Mouse (Mus musculus) CH12.LX (cell line): ENCODE measurements around the gene Cyp2b19. TPM values are rescaled to one million over a fixed set of nuclear protein-coding genes. Genes with fewer than 3 reads are reported as not detected.

Source experiments
- DNase-seq: peaks from one replicate; pipeline ENCODE4 v3.0.0-alpha.2; 2013; ENCODE audit errors: extremely low read depth
- H3K27ac ChIP-seq: 2 replicates; pipeline ENCODE4 v1.5.1; 2012; ENCODE audit warnings: low read depth, mild to moderate bottlenecking, control low read depth, moderate library complexity; ENCODE audit not compliant: insufficient read depth
- H3K27me3 ChIP-seq: replicated peaks from 2 replicates; pipeline ENCODE3; 2012; ENCODE audit warnings: inconsistent platforms
- H3K36me3 ChIP-seq, 2 experiments: replicated peaks in 1 of 2; 2 replicates each; pipeline versions ENCODE3 to v1.6.1; 2012; ENCODE audit warnings: inconsistent platforms in 1 of 2, low read length in 1 of 2, mild to moderate bottlenecking in 1 of 2, mixed read lengths in 1 of 2, moderate library complexity in 1 of 2; ENCODE audit not compliant: control insufficient read depth in 1 of 2, insufficient read depth in 1 of 2
- H3K4me1 ChIP-seq, 2 experiments: 2 replicates each; pipeline ENCODE4 v1.6.1; 2012; ENCODE audit warnings: inconsistent platforms in 1 of 2, moderate library complexity in 1 of 2; ENCODE audit not compliant: insufficient read depth in 2 of 2, control insufficient read depth in 1 of 2
- H3K4me2 ChIP-seq: 2 replicates; pipeline ENCODE4 v1.6.1; 2012; ENCODE audit warnings: low read depth, mild to moderate bottlenecking, control low read depth; ENCODE audit not compliant: poor library complexity, insufficient read depth, severe bottlenecking
- H3K4me3 ChIP-seq, 3 experiments: fragments of 150-350 bp in 1 of 3; sonication (generic) in 1 of 3; replicated peaks in 1 of 3; 2 replicates each; pipeline versions ENCODE3 to v1.5.1; 2011 to 2012; ENCODE audit warnings: low read depth in 2 of 3, low read length in 2 of 3, mild to moderate bottlenecking in 2 of 3, moderate library complexity in 2 of 3, control low read depth in 1 of 3, improper control_type of control experiment in 1 of 3, inconsistent platforms in 1 of 3, mixed read lengths in 1 of 3; ENCODE audit not compliant: poor library complexity in 1 of 3
- H3K79me2 ChIP-seq: replicated peaks from 2 replicates; pipeline ENCODE4 v1.6.1; 2012; ENCODE audit warnings: mild to moderate bottlenecking, moderate library complexity; ENCODE audit not compliant: control insufficient read depth, poor library complexity, insufficient read depth, severe bottlenecking; ENCODE audit errors: extremely low read depth
- H3K9ac ChIP-seq: 2 replicates; pipeline ENCODE4 v1.6.1; 2012; ENCODE audit warnings: low read depth, mild to moderate bottlenecking, control low read depth, moderate library complexity; ENCODE audit not compliant: insufficient read depth
- H3K9me3 ChIP-seq: replicated peaks from 2 replicates; pipeline ENCODE3; 2012; ENCODE audit warnings: low read length, inconsistent platforms, mixed read lengths
- BHLHE40 ChIP-seq: IDR thresholded peaks from 2 replicates; pipeline ENCODE4 v1.6.1; 2011; ENCODE audit warnings: mild to moderate bottlenecking, low read depth, low read length, improper control_type of control experiment
- CHD1 ChIP-seq: IDR thresholded peaks from 2 replicates; pipeline ENCODE4 v1.6.1; 2012; ENCODE audit warnings: low read depth, low read length, improper control_type of control experiment, inconsistent platforms
- CTCF ChIP-seq, 2 experiments: IDR thresholded peaks in 1 of 2; conservative IDR thresholded peaks in 1 of 2; 2 replicates each; pipeline ENCODE4 v1.5.1; 2011 to 2012; ENCODE audit warnings: low read depth in 2 of 2, low read length in 2 of 2, improper control_type of control experiment in 1 of 2, inconsistent platforms in 1 of 2, mild to moderate bottlenecking in 1 of 2, moderate library complexity in 1 of 2
- ETS1 ChIP-seq: conservative IDR thresholded peaks from 2 replicates; pipeline ENCODE4 v1.6.1; 2012; ENCODE audit warnings: low read depth, mild to moderate bottlenecking, inconsistent platforms, low read length, improper control_type of control experiment, moderate library complexity
- HCFC1 ChIP-seq: IDR thresholded peaks from 2 replicates; pipeline ENCODE4 v1.6.1; 2012; ENCODE audit warnings: low read depth, mild to moderate bottlenecking, inconsistent platforms, low read length, improper control_type of control experiment
- IRF4 ChIP-seq: IDR thresholded peaks from 2 replicates; pipeline ENCODE4 v1.6.1; 2014; ENCODE audit warnings: low read depth, mild to moderate bottlenecking, inconsistent platforms, low read length, improper control_type of control experiment
- KAT2A ChIP-seq: IDR thresholded peaks from 2 replicates; pipeline ENCODE4 v1.6.1; 2012; ENCODE audit warnings: low read length, improper control_type of control experiment, inconsistent platforms; ENCODE audit not compliant: insufficient replicate concordance
- MAFK ChIP-seq: IDR thresholded peaks from 2 replicates; pipeline ENCODE4 v1.6.1; 2011; ENCODE audit warnings: low read length, improper control_type of control experiment; ENCODE audit not compliant: insufficient replicate concordance
- MEF2A ChIP-seq: IDR thresholded peaks from 2 replicates; pipeline ENCODE4 v1.6.1; 2014; ENCODE audit warnings: low read depth, mild to moderate bottlenecking, inconsistent platforms, low read length, improper control_type of control experiment, borderline replicate concordance
- MXI1 ChIP-seq: IDR thresholded peaks from 2 replicates; pipeline ENCODE4 v1.6.1; 2011; ENCODE audit warnings: mild to moderate bottlenecking, low read depth, low read length, improper control_type of control experiment
- MYC ChIP-seq: IDR thresholded peaks from 2 replicates; pipeline ENCODE4 v1.6.1; 2011; ENCODE audit warnings: low read depth, mild to moderate bottlenecking, improper control_type of control experiment, low read length
- NELFE ChIP-seq: IDR thresholded peaks from 2 replicates; pipeline ENCODE4 v1.6.1; 2011; ENCODE audit warnings: low read depth, low read length, improper control_type of control experiment
- NRF1 ChIP-seq: IDR thresholded peaks from 2 replicates; pipeline ENCODE4 v1.6.1; 2014; ENCODE audit warnings: low read depth, mild to moderate bottlenecking, inconsistent platforms, low read length, improper control_type of control experiment, moderate library complexity
- POLR2A ChIP-seq: IDR thresholded peaks from 2 replicates; pipeline ENCODE4 v1.6.1; 2011; ENCODE audit warnings: low read depth, mild to moderate bottlenecking, improper control_type of control experiment, low read length
- RAD21 ChIP-seq: IDR thresholded peaks from 2 replicates; pipeline ENCODE4 v1.6.1; 2011; ENCODE audit warnings: low read depth, mild to moderate bottlenecking, low read length, improper control_type of control experiment, moderate library complexity
- SMC3 ChIP-seq: IDR thresholded peaks from 2 replicates; pipeline ENCODE4 v1.6.1; 2011; ENCODE audit warnings: low read depth, low read length, improper control_type of control experiment
- TCF12 ChIP-seq: IDR thresholded peaks from 2 replicates; pipeline ENCODE4 v1.6.1; 2014; ENCODE audit warnings: low read depth, mild to moderate bottlenecking, inconsistent platforms, low read length, improper control_type of control experiment
- USF1 ChIP-seq: IDR thresholded peaks from 2 replicates; pipeline ENCODE4 v1.6.1; 2014; ENCODE audit warnings: low read depth, mild to moderate bottlenecking, inconsistent platforms, low read length, improper control_type of control experiment
- USF2 ChIP-seq: conservative IDR thresholded peaks from 2 replicates; pipeline ENCODE4 v1.6.1; 2011; ENCODE audit warnings: low read depth, low read length, improper control_type of control experiment
- ZC3H11A ChIP-seq: IDR thresholded peaks from 2 replicates; pipeline ENCODE4 v1.6.1; 2012; ENCODE audit warnings: low read depth, mild to moderate bottlenecking, inconsistent platforms, low read length, improper control_type of control experiment
- ZKSCAN1 ChIP-seq: IDR thresholded peaks from 2 replicates; pipeline ENCODE4 v1.6.1; 2012; ENCODE audit warnings: low read depth, inconsistent platforms, low read length, improper control_type of control experiment, borderline replicate concordance
- ZNF384 ChIP-seq: IDR thresholded peaks from 2 replicates; pipeline ENCODE4 v1.6.1; 2012; ENCODE audit warnings: low read depth, low read length, improper control_type of control experiment, inconsistent platforms
- dilution Hi-C: fragments of 300-500 bp; cut with MboI; formaldehyde crosslinking; loops from 2 replicates; pipeline ENCODE4 v1.14.3; 2020; ENCODE audit warnings: low sequenced_read_pairs; ENCODE audit not compliant: extremely low pct_unique_long_range_greater_than_20kb, extremely low pct_ligation_motif_present
- in situ Hi-C: fragments of 300-500 bp; cut with MboI; formaldehyde crosslinking; loops from 3 replicates; pipeline ENCODE4 v1.14.3; 2019; ENCODE audit warnings: low sequenced_read_pairs, low pct_ligation_motif_present, low pct_unique_long_range_greater_than_20kb, mixed read lengths
- polyA plus RNA-seq: library from polyadenylated mRNA; unstranded; fragments of >175 nt; gene quantifications from 2 replicates; pipeline ENCODE4 v1.2.1, GENCODE M21; 2012; ENCODE audit warnings: low read depth; ENCODE audit not compliant: insufficient read length
- total RNA-seq, 2 experiments: library from RNA; depleted of rRNA; stranded (reverse); fragments of 300-350 nt in 1 of 2; fragments of >200 nt in 1 of 2; gene quantifications; 2 replicates each; pipeline ENCODE4 v1.2.3; 2012 to 2014

The Cyp2b19 gene
- total and polyA plus RNA-seq, 3 experiments = 0.04 to 0.11 TPM; not detected in 1

DNA sequence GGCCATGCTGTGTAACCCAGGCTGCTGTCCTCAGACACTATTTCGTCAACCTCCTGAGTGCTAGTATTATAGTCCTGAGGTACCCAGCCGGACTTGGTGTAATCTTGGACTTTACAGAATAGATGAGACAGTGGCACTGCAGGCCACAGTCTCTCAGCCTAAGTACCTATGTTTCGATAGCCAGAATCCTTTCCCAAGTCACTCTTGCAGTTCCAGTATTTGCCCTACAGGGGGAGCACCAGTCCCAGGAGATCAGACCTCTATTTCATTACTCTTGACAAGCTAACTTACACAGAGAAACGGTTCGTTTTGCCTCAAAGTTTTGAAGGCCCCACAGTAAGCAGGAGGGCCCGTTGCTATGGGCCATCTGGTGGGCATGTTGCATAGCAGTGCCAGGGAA, 21.5 kb downstream of the Cyp2b19 start:
- peak; percentile 81 for DNase-seq
- dilution Hi-C loops (no loop called here), in situ Hi-C loops (loop anchor here (10.0 kb wide), 1 partner anchor 66 kb away; no protein-coding TSS in a partner anchor)
- Histone ChIP-seq H3K9ac (no peak overlapping the region), H3K4me1 (peaks cover 23 to 33% of the 10 kb centered on the region in 2 experiments), H3K4me2 (0 out of 2 replicates have a peak overlapping the region, but pooled peaks have one; percentile 12), H3K27ac (no peak overlapping the region), H3K4me3 (no peak overlapping the region), H3K79me2 (peaks cover 5% of the 10 kb centered on the region; the same call in 1 of the 2 replicates), H3K36me3 (no peaks in the 10 kb centered on the region), H3K27me3 (peaks cover 2% of the 10 kb centered on the region), H3K9me3 (no peaks in the 10 kb centered on the region)
- peak; percentile 89 for TF ChIP-seq ZC3H11A
- TF ChIP-seq ETS1 = no peak
- no peak for TF ChIP-seq POLR2A
- peak; percentile 86 to 95 for TF ChIP-seq CTCF (conservative IDR thresholded peaks at IDR 0.05 in 1 of 2, IDR thresholded peaks at IDR 0.05 in 1 of 2; ENCODE audit: low read depth in 2 of 2, low read length in 2 of 2)
- TF ChIP-seq ZNF384 = 0 out of 2 replicates have a peak, but pooled peaks have one; percentile 4
- TF ChIP-seq IRF4 = peak; percentile 42; the same call in 1 of the 2 replicates
- no peak for TF ChIP-seq NRF1
- peak; percentile 92 for TF ChIP-seq RAD21
- no peak for TF ChIP-seq USF1
- peak; percentile 39; the same call in 1 of the 2 replicates for TF ChIP-seq NELFE
- TF ChIP-seq KAT2A = 0 out of 2 replicates have a peak, but pooled peaks have one; percentile 34
- peak; percentile 98 for TF ChIP-seq SMC3
- TF ChIP-seq HCFC1 = peak; percentile 18; the same call in 1 of the 2 replicates
- TF ChIP-seq TCF12 = 0 out of 2 replicates have a peak, but pooled peaks have one; percentile 12

DNA sequence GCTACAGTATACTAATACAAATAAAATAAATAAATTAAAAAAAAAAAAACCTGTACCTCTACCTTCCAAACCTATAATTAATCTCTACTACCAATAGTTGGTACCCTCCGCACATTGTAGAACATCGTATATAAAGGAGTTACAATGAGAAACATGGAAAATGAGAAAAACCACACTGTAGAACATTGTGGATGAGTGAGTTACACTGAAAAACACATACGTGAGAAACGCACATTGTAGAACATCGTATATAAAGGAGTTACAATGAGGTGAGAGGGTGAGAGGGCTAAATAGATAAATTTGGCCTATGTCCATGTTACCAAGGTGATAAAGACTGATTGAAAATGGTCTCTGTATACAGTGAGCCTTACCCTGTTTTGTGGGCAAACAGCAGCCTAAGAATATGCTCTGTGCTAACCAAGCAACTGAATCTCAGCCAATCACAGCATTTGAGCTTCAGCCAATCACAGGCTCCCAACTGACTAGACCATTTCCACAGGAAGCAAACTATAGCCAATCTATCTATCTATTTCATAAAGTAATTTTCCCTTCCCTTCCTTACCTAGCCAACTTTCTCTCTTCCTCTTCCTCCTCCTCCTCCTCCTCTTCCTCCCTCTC, 23.0 kb downstream of the Cyp2b19 start:
- TF ChIP-seq USF2 (no peak), CHD1 (no peak), MEF2A (no peak; the same call in 1 of the 2 replicates), ZKSCAN1 (no peak), BHLHE40 (no peak), MYC (no peak), MXI1 (no peak), ZNF384 (no peak), MAFK (no peak), ETS1 (no peak)
- H3K79me2 ChIP-seq = peaks cover 5% of the 10 kb centered on the region; the same call in 1 of the 2 replicates
- no peak for DNase-seq

More for the DNA sequence above, 23.0 kb downstream of the Cyp2b19 start:
- H3K36me3 ChIP-seq = no peaks in the 10 kb centered on the region
- in situ Hi-C loops (loop anchor here (10.0 kb wide), 1 partner anchor 65 kb away; no protein-coding TSS in a partner anchor), dilution Hi-C loops (no loop called here)
- H3K27ac ChIP-seq = peak overlapping the region; percentile 17; the same call in 1 of the 2 replicates
- peaks cover 31 to 46% of the 10 kb centered on the region in 2 experiments for H3K4me1 ChIP-seq
- H3K9ac ChIP-seq = no peak overlapping the region
- peak overlapping the region in 1 of 3 experiments; percentile 30 for H3K4me3 ChIP-seq
- H3K9me3 ChIP-seq = no peaks in the 10 kb centered on the region
- H3K27me3 ChIP-seq = peaks cover 2% of the 10 kb centered on the region
- H3K4me2 ChIP-seq = peak overlapping the region; percentile 92
